12 mouse cellular contexts compared by ENCODE assay signal in genomic region chr4:154401982-154402932, GRCm38 (mm10).
DNase-seq lines count a peak whose midpoint lies in the region; ATAC-seq lines count a peak whose summit lies in the region.
"Had no signal": no experiment of that assay in that cellular context is flagged by ENCODE, and none has a peak within 500 bp of the region (broad histone marks: within the 10 kb centered on the region; RNA-seq: fewer than 3 reads in every experiment).

No protein-coding gene starts in this region.

- H3K36me3 ChIP-seq in forebrain, embryonic 12.5 days (replicated peaks), result no peaks in the 10 kb centered on the region
- 0 out of 2 replicates have a peak, but pooled peaks cover 8% of the 10 kb centered on the region for H3K36me3 ChIP-seq in forebrain, embryonic 10.5 days (replicated peaks)
- no peaks in the 10 kb centered on the region for H3K36me3 ChIP-seq in kidney, embryonic 14.5 days (ENCODE audit: control insufficient read depth, insufficient read depth, low read length)
- H3K36me3 ChIP-seq: stomach, embryonic 15.5 days had no signal

- DNase-seq in forebrain, embryonic 10.5 days (ENCODE audit: extremely low spot score, low spot score), result no peak
- no peak for DNase-seq in kidney, postnatal 10 days
- peak; percentile 63 for DNase-seq in brain, adult 2 months (ENCODE audit: low read depth, low spot score)
- peak; percentile 56 to 72 for DNase-seq in heart, postnatal 14 days
- DNase-seq in urinary bladder, adult 18-20 months (ENCODE audit: low spot score in 2 of 2), result no peak
- DNase-seq: B cell, adult 2 months; cerebellum, adult 11-12 months had no signal

- no peak overlapping the region for H3K4me3 ChIP-seq in forebrain, embryonic 12.5 days (replicated peaks)
- no peak overlapping the region for H3K4me3 ChIP-seq in forebrain, embryonic 10.5 days
- no peak overlapping the region for H3K4me3 ChIP-seq in kidney, embryonic 14.5 days (ENCODE audit: low read length)
- H3K4me3 ChIP-seq: myocyte; stomach, embryonic 15.5 days had no signal

- H3K9ac ChIP-seq in forebrain, embryonic 12.5 days, result 0 out of 2 replicates have a peak overlapping the region, but pooled peaks have one; percentile 7
- H3K9ac ChIP-seq in kidney, embryonic 14.5 days (ENCODE audit: low read depth, low read length), result no peak overlapping the region
- H3K9ac ChIP-seq: stomach, embryonic 15.5 days had no signal

- H3K4me1 ChIP-seq in forebrain, embryonic 12.5 days, result peaks cover 31% of the 10 kb centered on the region
- peaks cover 45% of the 10 kb centered on the region for H3K4me1 ChIP-seq in forebrain, embryonic 10.5 days
- H3K4me1 ChIP-seq in kidney, embryonic 14.5 days (ENCODE audit: control insufficient read depth, insufficient read depth, low read length), result peaks cover 40% of the 10 kb centered on the region

- H3K4me2 ChIP-seq in forebrain, embryonic 12.5 days, result no peak overlapping the region
- no peak overlapping the region for H3K4me2 ChIP-seq in kidney, embryonic 14.5 days (replicated peaks; ENCODE audit: low read depth, low read length)
- H3K4me2 ChIP-seq: stomach, embryonic 15.5 days had no signal

- no peak for ATAC-seq in forebrain, embryonic 12.5 days (ENCODE audit: low FRiP score)
- no peak for ATAC-seq in kidney, embryonic 14.5 days (ENCODE audit: low FRiP score, low TSS enrichment)
- no peak for ATAC-seq in granulocyte monocyte progenitor cell, adult 5-6 weeks (replicated peaks; ENCODE audit: poor library complexity, severe bottlenecking)

- 0 out of 2 replicates have a peak, but pooled peaks cover 2% of the 10 kb centered on the region for H3K27me3 ChIP-seq in forebrain, embryonic 12.5 days
- peaks cover 2% of the 10 kb centered on the region for H3K27me3 ChIP-seq in forebrain, embryonic 10.5 days (ENCODE audit: poor library complexity, severe bottlenecking)
- H3K27me3 ChIP-seq in kidney, embryonic 14.5 days (ENCODE audit: control insufficient read depth, insufficient read depth, low read length), result peaks cover 7% of the 10 kb centered on the region
- H3K27me3 ChIP-seq: stomach, embryonic 15.5 days had no signal

- intact Hi-C loops in heart, postnatal 14 days (cut with DNase I), result no loop called here

- peak overlapping the region; percentile 25; the same call in 1 of the 2 replicates for H3K27ac ChIP-seq in forebrain, embryonic 12.5 days
- H3K27ac ChIP-seq in forebrain, embryonic 10.5 days, result no peak overlapping the region
- H3K27ac ChIP-seq in kidney, embryonic 14.5 days (ENCODE audit: low read depth, low read length), result peak overlapping the region; percentile 17; the same call in 1 of the 2 replicates
- H3K27ac ChIP-seq: stomach, embryonic 15.5 days had no signal

- 65% methylated on average over 10 of the region's 10 CpGs for WGBS in forebrain, embryonic 12.5 days
- WGBS in forebrain, embryonic 10.5 days, result 64% methylated on average over 10 of the region's 10 CpGs
- 55% methylated on average over 10 of the region's 10 CpGs for WGBS in kidney, embryonic 14.5 days

- H3K9me3 ChIP-seq in forebrain, embryonic 12.5 days, result no peaks in the 10 kb centered on the region
- H3K9me3 ChIP-seq in forebrain, embryonic 10.5 days, result no peaks in the 10 kb centered on the region
- no peaks in the 10 kb centered on the region for H3K9me3 ChIP-seq in kidney, embryonic 14.5 days (ENCODE audit: control insufficient read depth, low read length)
- H3K9me3 ChIP-seq: stomach, embryonic 15.5 days had no signal

Comparison
In these comparisons a context has a peak if more than half of its experiments do, and no peak if none do; other contexts are left out.
1. DNase-seq: peak in brain, adult 2 months (single experiment) and heart, postnatal 14 days (2 of 2); none in forebrain, embryonic 10.5 days (single experiment), kidney, postnatal 10 days (single experiment) and urinary bladder, adult 18-20 months (0 of 2).